Comparison of ENCODE assay signal across 13 mouse cellular contexts in genomic region chr14:94898667-94899281, GRCm38 (mm10).
A peak's percentile ranks its signal among the peaks of the same experiment; 100 is the strongest.
DNase-seq lines count a peak whose midpoint lies in the region; ATAC-seq lines count a peak whose summit lies in the region.
"Had no signal": no experiment of that assay in that cellular context is flagged by ENCODE, and none has a peak within 500 bp of the region (broad histone marks: within the 10 kb centered on the region; RNA-seq: fewer than 3 reads in every experiment).

No protein-coding gene starts in this region.

- H3K4me3 ChIP-seq in hindbrain, embryonic 11.5 days (ENCODE audit: low read depth, low read length), result no peak overlapping the region
- H3K4me3 ChIP-seq in midbrain, embryonic 13.5 days (replicated peaks), result no peak overlapping the region; the same call in 1 of the 2 replicates
- H3K4me3 ChIP-seq: limb, embryonic 15.5 days; lung, embryonic 15.5 days had no signal

- ATAC-seq in hindbrain, embryonic 11.5 days (ENCODE audit: low FRiP score), result peak; percentile 92
- peak; percentile 77 for ATAC-seq in midbrain, embryonic 13.5 days
- ATAC-seq in monocyte, adult 5-6 weeks (replicated peaks; ENCODE audit: insufficient number of reproducible peaks, low FRiP score, low TSS enrichment, poor library complexity, severe bottlenecking), result no peak
- no peak for ATAC-seq in erythroid progenitor cell, adult 5-6 weeks (replicated peaks; ENCODE audit: low FRiP score, poor library complexity, severe bottlenecking)

- no peaks in the 10 kb centered on the region for H3K36me3 ChIP-seq in hindbrain, embryonic 11.5 days (ENCODE audit: control insufficient read depth, insufficient read depth, low read length)
- no peaks in the 10 kb centered on the region for H3K36me3 ChIP-seq in midbrain, embryonic 13.5 days
- H3K36me3 ChIP-seq: limb, embryonic 15.5 days; lung, embryonic 15.5 days had no signal

- 31% methylated on average over 6 of the region's 6 CpGs for WGBS in hindbrain, embryonic 11.5 days
- 20% methylated on average over 6 of the region's 6 CpGs for WGBS in midbrain, embryonic 13.5 days

- DNase-seq in left cerebral cortex, postnatal 4 days, result peak; percentile 19
- DNase-seq in left cerebral cortex, adult 11 months (ENCODE audit: low spot score), result no peak
- DNase-seq in hindbrain, embryonic 11.5 days (ENCODE audit: low spot score), result peak; percentile 55
- peak; percentile 40 for DNase-seq in retina, embryonic 14.5 days (ENCODE audit: low spot score)
- DNase-seq in kidney, adult 8-10 months, result no peak
- DNase-seq: adrenal gland, adult 2 months; kidney, postnatal 4 days; spleen, adult 18-20 months had no signal

- no peak overlapping the region for H3K9ac ChIP-seq in hindbrain, embryonic 11.5 days (ENCODE audit: low read depth, low read length)
- H3K9ac ChIP-seq in midbrain, embryonic 13.5 days (replicated peaks), result no peak overlapping the region
- H3K9ac ChIP-seq: limb, embryonic 15.5 days; lung, embryonic 15.5 days had no signal

- H3K4me2 ChIP-seq in hindbrain, embryonic 11.5 days (replicated peaks; ENCODE audit: low read depth, low read length), result 0 out of 2 replicates have a peak overlapping the region, but pooled peaks have one; percentile 11
- H3K4me2 ChIP-seq in midbrain, embryonic 13.5 days (replicated peaks), result peak overlapping the region; percentile 28
- H3K4me2 ChIP-seq: limb, embryonic 15.5 days; lung, embryonic 15.5 days had no signal

- H3K27me3 ChIP-seq in hindbrain, embryonic 11.5 days (ENCODE audit: control insufficient read depth, insufficient read depth, low read length), result no peaks in the 10 kb centered on the region
- H3K27me3 ChIP-seq in midbrain, embryonic 13.5 days, result no peaks in the 10 kb centered on the region
- H3K27me3 ChIP-seq: limb, embryonic 15.5 days; lung, embryonic 15.5 days had no signal

- H3K9me3 ChIP-seq in hindbrain, embryonic 11.5 days (ENCODE audit: control insufficient read depth, low read length), result no peaks in the 10 kb centered on the region
- no peaks in the 10 kb centered on the region for H3K9me3 ChIP-seq in midbrain, embryonic 13.5 days
- H3K9me3 ChIP-seq: limb, embryonic 15.5 days; lung, embryonic 15.5 days had no signal

- intact Hi-C loops in left cerebral cortex, postnatal 4 days (cut with DNase I), result no loop called here

- no peaks in the 10 kb centered on the region for H3K4me1 ChIP-seq in hindbrain, embryonic 11.5 days (replicated peaks; ENCODE audit: control insufficient read depth, insufficient read depth, low read length)
- H3K4me1 ChIP-seq in midbrain, embryonic 13.5 days (replicated peaks), result no peaks in the 10 kb centered on the region
- H3K4me1 ChIP-seq: limb, embryonic 15.5 days; lung, embryonic 15.5 days had no signal

- peak overlapping the region; percentile 37; the same call in 1 of the 2 replicates for H3K27ac ChIP-seq in hindbrain, embryonic 11.5 days (ENCODE audit: low read depth, low read length)
- peak overlapping the region; percentile 69 for H3K27ac ChIP-seq in midbrain, embryonic 13.5 days
- H3K27ac ChIP-seq: limb, embryonic 15.5 days; lung, embryonic 15.5 days had no signal

Comparison
In these comparisons a context has a peak if more than half of its experiments do, and no peak if none do; other contexts are left out.
1. DNase-seq: peak in left cerebral cortex, postnatal 4 days (single experiment), hindbrain, embryonic 11.5 days (single experiment) and retina, embryonic 14.5 days (single experiment); none in left cerebral cortex, adult 11 months (single experiment) and kidney, adult 8-10 months (0 of 2).
2. ATAC-seq: peak in hindbrain, embryonic 11.5 days (single experiment) and midbrain, embryonic 13.5 days (single experiment); none in monocyte, adult 5-6 weeks (single experiment) and erythroid progenitor cell, adult 5-6 weeks (single experiment).